Mouse (Mus musculus) neural tube, embryonic 15.5 days (tissue): ENCODE measurements around the gene Styxl1. TPM values are rescaled to one million over a fixed set of nuclear protein-coding genes. Genes with fewer than 3 reads are reported as not detected.

ENCODE experiments used
- microRNA-seq: library from miRNA; unstranded; fragments of <30 nt; microRNA quantifications from one replicate; pipeline ENCODE4, GENCODE M21; 2017
- polyA plus RNA-seq: library from polyadenylated mRNA; unstranded; fragments of >200 nt; fragmentation: Nextera tagmentation; extraction: Ambion mirVana; gene quantifications from 2 replicates; pipeline ENCODE4 v1.2.1, GENCODE M21; 2015

Gene Styxl1
- polyA plus RNA-seq, 1 experiment from 2014 or later: 0.36 TPM

Small RNAs within 50 kb of the gene (microRNA-seq; reads per million reads assigned to microRNA genes)
- not detected for gene Mir7034

Other genes starting within 250 kb of the Styxl1 start
- gene Hip1, start 233.3 kb downstream of the Styxl1 start, polyA plus RNA-seq: 37.8 and 41.2 TPM in 2 replicates
- not detected in 2 replicates for gene Ccl26, start 214.8 kb downstream of the Styxl1 start, polyA plus RNA-seq
- gene Ccl24, start 205.3 kb downstream of the Styxl1 start, polyA plus RNA-seq: 2.1 and 9.5 TPM in 2 replicates
- gene Rhbdd2, start 145.8 kb downstream of the Styxl1 start, polyA plus RNA-seq: 91.1 and 94.6 TPM in 2 replicates
- gene Por, start 108.4 kb downstream of the Styxl1 start, polyA plus RNA-seq: 91.6 and 92.1 TPM in 2 replicates
- gene Tmem120a, start 33.9 kb downstream of the Styxl1 start, polyA plus RNA-seq: 73.6 and 88.2 TPM in 2 replicates
- 658 and 665 TPM in 2 replicates for gene Mdh2, start 95 bp upstream of the Styxl1 start, polyA plus RNA-seq
- gene Srrm3, start 28.5 kb upstream of the Styxl1 start, polyA plus RNA-seq: 65.5 and 87.3 TPM in 2 replicates
- 36.4 and 38.1 TPM in 2 replicates for gene Hspb1, start 109.5 kb upstream of the Styxl1 start, polyA plus RNA-seq
- 776 and 868 TPM in 2 replicates for gene Ywhag, start 156.2 kb upstream of the Styxl1 start, polyA plus RNA-seq
- 1.6 and 1.8 TPM in 2 replicates for gene Ssc4d, start 196.1 kb upstream of the Styxl1 start, polyA plus RNA-seq
- gene Zp3, start 201.7 kb upstream of the Styxl1 start, polyA plus RNA-seq: 0.14 and 0.27 TPM in 2 replicates
- 22.5 and 25.2 TPM in 2 replicates for gene Dtx2, start 216.4 kb upstream of the Styxl1 start, polyA plus RNA-seq